Mouse (Mus musculus): ENCODE measurements around the gene Hoxa11. TPM values are rescaled to one million over a fixed set of nuclear protein-coding genes. Genes with fewer than 3 reads are reported as not detected.

Hoxa11 gene
- polyA plus RNA-seq, 1 experiment from 2014 or later = not detected

- Histone ChIP-seq H3K27me3 (ENCODE audit: control insufficient read depth, insufficient read depth, low read length) (peaks cover 99% of the 10 kb centered on the region), H3K9me3 (ENCODE audit: control insufficient read depth, low read length) (no peaks in the 10 kb centered on the region), H3K4me3 (ENCODE audit: control insufficient read depth in 1 of 2, insufficient read depth in 1 of 2, low read depth in 1 of 2, low read length in 2 of 2) (peak overlapping the region in 1 of 2 experiments; percentile 14; a peak in 1 of 4 replicates), H3K27ac (replicated peaks in 1 of 2; ENCODE audit: control insufficient read depth in 1 of 2, insufficient read depth in 1 of 2, low read depth in 2 of 2, low read length in 2 of 2) (no peak overlapping the region), H3K4me2 (ENCODE audit: low read length) (no peak overlapping the region), H3K4me1 (ENCODE audit: control insufficient read depth in 2 of 2, insufficient read depth in 2 of 2, low read length in 2 of 2) (no peaks in the 10 kb centered on the region; a peak in 1 of 4 replicates), H3K36me3 (ENCODE audit: control insufficient read depth, insufficient read depth, low read length) (no peaks in the 10 kb centered on the region), H3K9ac (ENCODE audit: low read length) (no peak overlapping the region)
- ATAC-seq (ENCODE audit: insufficient number of reproducible peaks, insufficient read depth, low FRiP score, low read depth) = no peak
- WGBS = 1% methylated on average over 67 of the region's 68 CpGs
Observed at GRCm38 (mm10) chr6:52234428-52235140, 11.0 kb downstream of the Hoxa11 start.

DNA sequence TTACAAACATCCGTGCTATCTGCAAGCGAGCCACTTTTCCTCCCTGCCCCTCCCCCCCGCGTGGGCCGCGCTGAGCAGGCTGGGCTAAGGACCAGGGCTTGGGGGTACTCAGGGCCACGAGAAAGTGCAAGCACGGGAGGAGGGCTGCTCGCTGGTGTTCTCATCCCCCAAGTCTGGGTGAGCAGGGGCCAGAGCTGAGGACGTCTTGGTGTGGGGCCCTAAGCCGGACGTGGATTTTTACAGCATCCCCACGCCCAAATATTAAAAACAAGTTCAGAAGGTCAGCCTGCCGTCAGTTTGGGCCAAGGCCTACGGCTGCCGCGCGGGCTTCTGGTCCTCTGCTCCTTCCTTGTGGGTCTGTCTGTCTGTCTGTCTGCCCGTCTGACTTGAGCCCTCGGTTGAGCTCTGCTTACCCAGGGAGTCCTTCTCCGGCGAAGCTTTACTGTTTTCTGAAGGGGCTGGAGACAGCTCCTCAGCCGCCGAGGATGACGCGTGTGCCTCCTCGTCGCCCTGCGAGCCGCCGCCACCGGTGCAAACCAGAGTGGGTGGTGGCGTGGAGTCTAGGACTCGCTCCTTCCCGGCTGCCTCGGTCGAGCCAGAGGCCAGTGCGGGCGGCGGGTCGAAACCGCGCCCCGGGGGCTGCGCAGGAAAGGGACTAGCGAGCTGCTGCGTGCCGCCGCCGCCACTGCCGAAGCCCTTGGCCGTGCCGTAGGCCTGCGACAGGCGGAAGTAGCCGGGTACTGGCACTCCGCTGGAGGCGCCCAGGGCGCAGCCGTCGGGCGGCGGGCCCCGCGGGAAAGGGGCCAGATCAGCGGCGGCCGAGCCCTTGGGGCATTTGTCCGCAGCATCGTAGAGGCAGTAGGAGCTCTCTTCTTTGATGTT is 11.8 kb downstream of the Hoxa11 start:
- Histone ChIP-seq H3K9me3 (ENCODE audit: control insufficient read depth, low read length) (no peaks in the 10 kb centered on the region), H3K4me1 (ENCODE audit: control insufficient read depth in 2 of 2, insufficient read depth in 2 of 2, low read length in 2 of 2) (no peaks in the 10 kb centered on the region; a peak in 1 of 4 replicates), H3K27me3 (ENCODE audit: control insufficient read depth, insufficient read depth, low read length) (peaks cover 99% of the 10 kb centered on the region), H3K4me3 (ENCODE audit: control insufficient read depth in 1 of 2, insufficient read depth in 1 of 2, low read depth in 1 of 2, low read length in 2 of 2) (peak overlapping the region in 1 of 2 experiments; percentile 14; a peak in 2 of 4 replicates), H3K9ac (ENCODE audit: low read length) (no peak overlapping the region), H3K27ac (replicated peaks in 1 of 2; ENCODE audit: control insufficient read depth in 1 of 2, insufficient read depth in 1 of 2, low read depth in 2 of 2, low read length in 2 of 2) (no peak overlapping the region), H3K4me2 (ENCODE audit: low read length) (no peak overlapping the region; the same call in 1 of the 2 replicates), H3K36me3 (ENCODE audit: control insufficient read depth, insufficient read depth, low read length) (no peaks in the 10 kb centered on the region)
- WGBS = under 1% methylated on average over 69 of the region's 70 CpGs
- ATAC-seq (ENCODE audit: insufficient number of reproducible peaks, insufficient read depth, low FRiP score, low read depth) = no peak

GRCm38 (mm10) chr6:52232984-52233545 is 12.5 kb downstream of the Hoxa11 start:
- Histone ChIP-seq H3K4me3 (ENCODE audit: control insufficient read depth in 1 of 2, insufficient read depth in 1 of 2, low read depth in 1 of 2, low read length in 2 of 2) (no peak overlapping the region), H3K27me3 (ENCODE audit: control insufficient read depth, insufficient read depth, low read length) (peaks cover 98% of the 10 kb centered on the region), H3K9me3 (ENCODE audit: control insufficient read depth, low read length) (no peaks in the 10 kb centered on the region), H3K9ac (ENCODE audit: low read length) (no peak overlapping the region), H3K4me1 (ENCODE audit: control insufficient read depth in 2 of 2, insufficient read depth in 2 of 2, low read length in 2 of 2) (no peaks in the 10 kb centered on the region; a peak in 1 of 4 replicates), H3K36me3 (ENCODE audit: control insufficient read depth, insufficient read depth, low read length) (no peaks in the 10 kb centered on the region), H3K4me2 (ENCODE audit: low read length) (no peak overlapping the region), H3K27ac (replicated peaks in 1 of 2; ENCODE audit: control insufficient read depth in 1 of 2, insufficient read depth in 1 of 2, low read depth in 2 of 2, low read length in 2 of 2) (no peak overlapping the region)
- ATAC-seq (ENCODE audit: insufficient number of reproducible peaks, insufficient read depth, low FRiP score, low read depth) = no peak
- 2% methylated on average over 23 of the region's 23 CpGs for WGBS

- Histone ChIP-seq H3K4me2 (ENCODE audit: low read length) (no peak overlapping the region), H3K27ac (replicated peaks in 1 of 2; ENCODE audit: control insufficient read depth in 1 of 2, insufficient read depth in 1 of 2, low read depth in 2 of 2, low read length in 2 of 2) (no peak overlapping the region), H3K4me1 (ENCODE audit: control insufficient read depth in 2 of 2, insufficient read depth in 2 of 2, low read length in 2 of 2) (no peaks in the 10 kb centered on the region; a peak in 1 of 4 replicates), H3K36me3 (ENCODE audit: control insufficient read depth, insufficient read depth, low read length) (no peaks in the 10 kb centered on the region), H3K9me3 (ENCODE audit: control insufficient read depth, low read length) (no peaks in the 10 kb centered on the region), H3K4me3 (ENCODE audit: control insufficient read depth in 1 of 2, insufficient read depth in 1 of 2, low read depth in 1 of 2, low read length in 2 of 2) (no peak overlapping the region), H3K9ac (ENCODE audit: low read length) (no peak overlapping the region), H3K27me3 (ENCODE audit: control insufficient read depth, insufficient read depth, low read length) (peaks cover 98% of the 10 kb centered on the region)
- ATAC-seq (ENCODE audit: insufficient number of reproducible peaks, insufficient read depth, low FRiP score, low read depth) = no peak
- WGBS = 2% methylated on average over 18 of the region's 18 CpGs
Observed at GRCm38 (mm10) chr6:52232568-52232965, 13.0 kb downstream of the Hoxa11 start.

GRCm38 (mm10) chr6:52231885-52232567 is 13.6 kb downstream of the Hoxa11 start:
- peaks cover 98% of the 10 kb centered on the region for H3K27me3 ChIP-seq (ENCODE audit: control insufficient read depth, insufficient read depth, low read length)
- H3K4me2 ChIP-seq (ENCODE audit: low read length) = no peak overlapping the region
- H3K9me3 ChIP-seq (ENCODE audit: control insufficient read depth, low read length) = no peaks in the 10 kb centered on the region
- H3K9ac ChIP-seq (ENCODE audit: low read length) = no peak overlapping the region
- ATAC-seq (ENCODE audit: insufficient number of reproducible peaks, insufficient read depth, low FRiP score, low read depth) = no peak
- H3K36me3 ChIP-seq (ENCODE audit: control insufficient read depth, insufficient read depth, low read length) = no peaks in the 10 kb centered on the region
- WGBS = 2% methylated on average over 18 of the region's 18 CpGs
- no peak overlapping the region for H3K27ac ChIP-seq (replicated peaks in 1 of 2; ENCODE audit: control insufficient read depth in 1 of 2, insufficient read depth in 1 of 2, low read depth in 2 of 2, low read length in 2 of 2)
- no peaks in the 10 kb centered on the region; a peak in 1 of 4 replicates for H3K4me1 ChIP-seq (ENCODE audit: control insufficient read depth in 2 of 2, insufficient read depth in 2 of 2, low read length in 2 of 2)
- H3K4me3 ChIP-seq (ENCODE audit: control insufficient read depth in 1 of 2, insufficient read depth in 1 of 2, low read depth in 1 of 2, low read length in 2 of 2) = no peak overlapping the region

DNA sequence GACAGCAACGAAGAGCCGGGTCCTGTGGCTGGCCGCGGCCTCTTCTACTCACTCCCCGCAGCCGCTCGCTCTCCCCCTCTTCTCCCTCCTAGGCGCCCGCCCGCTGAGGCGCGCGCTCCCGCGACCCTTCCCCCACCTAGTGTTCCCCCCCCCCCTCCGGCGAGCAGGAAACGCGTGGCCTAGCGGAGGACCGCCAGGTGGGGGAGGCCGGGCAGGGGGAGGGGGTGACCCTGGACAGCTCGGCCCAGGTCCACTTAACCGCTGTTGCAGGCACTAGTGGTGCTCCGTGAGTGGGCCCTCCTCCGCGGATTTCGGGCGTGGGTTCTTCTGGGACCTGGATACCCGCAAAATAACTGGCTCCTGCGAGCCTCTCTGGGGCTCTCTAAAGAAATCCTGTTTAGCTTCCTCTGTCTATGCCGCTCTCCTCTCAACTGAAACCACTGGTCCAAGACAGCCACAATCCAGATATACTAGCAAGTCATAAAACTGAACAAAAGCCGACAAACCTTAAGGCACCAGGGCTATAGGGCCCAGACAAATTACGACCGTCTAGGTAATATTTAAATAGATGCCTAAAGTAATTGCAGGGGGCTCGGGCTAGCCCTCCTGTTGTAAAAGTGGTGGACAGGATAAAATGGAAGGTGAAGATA is 15.0 kb downstream of the Hoxa11 start, which contains the start of gene Hoxa9:
Hoxa9 (minus strand) TSS at position 574 of the 650 bp plus-strand sequence.
- Histone ChIP-seq H3K4me3 (ENCODE audit: control insufficient read depth in 1 of 2, insufficient read depth in 1 of 2, low read depth in 1 of 2, low read length in 2 of 2) (no peak within 1 kb of the TSS), H3K36me3 (ENCODE audit: control insufficient read depth, insufficient read depth, low read length) (no peaks in the 10 kb centered on the region)
- no peak for ATAC-seq (ENCODE audit: insufficient number of reproducible peaks, insufficient read depth, low FRiP score, low read depth)

More for the DNA sequence above, 15.0 kb downstream of the Hoxa11 start, which contains the start of gene Hoxa9:
- Histone ChIP-seq H3K9me3 (ENCODE audit: control insufficient read depth, low read length) (no peaks in the 10 kb centered on the region), H3K4me2 (ENCODE audit: low read length) (no peak within 1 kb of the TSS), H3K27ac (replicated peaks in 1 of 2; ENCODE audit: control insufficient read depth in 1 of 2, insufficient read depth in 1 of 2, low read depth in 2 of 2, low read length in 2 of 2) (no peak within 1 kb of the TSS), H3K4me1 (ENCODE audit: control insufficient read depth in 2 of 2, insufficient read depth in 2 of 2, low read length in 2 of 2) (no peaks in the 10 kb centered on the region; a peak in 1 of 4 replicates), H3K9ac (ENCODE audit: low read length) (no peak within 1 kb of the TSS), H3K27me3 (ENCODE audit: control insufficient read depth, insufficient read depth, low read length) (peaks cover 98% of the 10 kb centered on the region)
- WGBS = under 1% methylated on average over 24 of the region's 36 CpGs
